19 mouse cellular contexts compared by ENCODE assay signal in genomic region chr10:118608376-118609145, GRCm38 (mm10).
DNase-seq lines count a peak whose midpoint lies in the region; ATAC-seq and TF ChIP-seq lines count a peak whose summit lies in the region.
"Had no signal": no experiment of that assay in that cellular context is flagged by ENCODE, and none has a peak within 500 bp of the region (broad histone marks: within the 10 kb centered on the region; RNA-seq: fewer than 3 reads in every experiment).

No protein-coding gene starts in this region.

- no peaks in the 10 kb centered on the region for H3K79me2 ChIP-seq in liver, adult 2 months (ENCODE audit: control insufficient read depth, insufficient read depth, low read length)

- 28% methylated on average over 4 of the region's 4 CpGs for WGBS in liver, adult 2 months
- WGBS in liver, embryonic 11.5 days: 71% methylated on average over 4 of the region's 4 CpGs
- 55% methylated on average over 4 of the region's 4 CpGs for WGBS in neural tube, embryonic 15.5 days

- no peak overlapping the region for H3K4me2 ChIP-seq in liver, embryonic 11.5 days
- H3K4me2 ChIP-seq in neural tube, embryonic 15.5 days: no peak overlapping the region
- H3K4me2 ChIP-seq: hindbrain, embryonic 12.5 days had no signal

- no peak overlapping the region for H3K9ac ChIP-seq in liver, adult 2 months (ENCODE audit: low read depth, low read length)
- no peak overlapping the region for H3K9ac ChIP-seq in liver, embryonic 11.5 days (ENCODE audit: low read depth, low read length)
- H3K9ac ChIP-seq in neural tube, embryonic 15.5 days (replicated peaks): no peak overlapping the region
- H3K9ac ChIP-seq: hindbrain, embryonic 12.5 days had no signal

- no peak overlapping the region for H3K4me3 ChIP-seq in liver, adult 2 months (ENCODE audit: insufficient read depth, low read depth, low read length)
- H3K4me3 ChIP-seq in liver, embryonic 11.5 days (ENCODE audit: low read depth, low read length): no peak overlapping the region
- H3K4me3 ChIP-seq in neural tube, embryonic 15.5 days (replicated peaks): no peak overlapping the region
- H3K4me3 ChIP-seq: embryonic facial prominence, embryonic 10.5 days; forebrain, embryonic 10.5 days; heart, embryonic 10.5 days; hindbrain, embryonic 12.5 days had no signal

- no peak overlapping the region for H3K27ac ChIP-seq in liver, adult 2 months (replicated peaks; ENCODE audit: insufficient read depth, low read depth, low read length)
- H3K27ac ChIP-seq in liver, embryonic 11.5 days (ENCODE audit: low read depth, low read length): no peak overlapping the region
- no peak overlapping the region for H3K27ac ChIP-seq in neural tube, embryonic 15.5 days (replicated peaks)
- H3K27ac ChIP-seq: embryonic facial prominence, embryonic 10.5 days; forebrain, embryonic 10.5 days; heart, embryonic 10.5 days; hindbrain, embryonic 12.5 days had no signal

- DNase-seq in liver, adult 2 months (ENCODE audit: extremely low read depth, low read depth, low spot score): peak; percentile 83
- no peak for DNase-seq in liver, embryonic 11.5 days (ENCODE audit: low spot score)
- DNase-seq in adrenal gland, adult 8-10 months: peak; percentile 46
- DNase-seq in adrenal gland, postnatal 25 days: peak; percentile 16
- no peak for DNase-seq in gastrocnemius, adult 18-20 months (ENCODE audit: low spot score)
- DNase-seq in layer of hippocampus, adult 18-20 months (ENCODE audit: low spot score in 2 of 2): no peak
- DNase-seq: cerebellum, adult 2 months; cerebellum, postnatal 10 days; gastrocnemius, postnatal 10 days; heart, postnatal 10 days; heart, postnatal 4 days; kidney, adult 18-20 months had no signal

- no peaks in the 10 kb centered on the region for H3K9me3 ChIP-seq in liver, embryonic 11.5 days (ENCODE audit: control insufficient read depth, low read length)
- H3K9me3 ChIP-seq in neural tube, embryonic 15.5 days (replicated peaks): no peaks in the 10 kb centered on the region
- H3K9me3 ChIP-seq: embryonic facial prominence, embryonic 10.5 days; forebrain, embryonic 10.5 days; heart, embryonic 10.5 days; hindbrain, embryonic 12.5 days had no signal

- no peak for ATAC-seq in liver, embryonic 11.5 days (replicated peaks; ENCODE audit: low FRiP score)
- ATAC-seq in neural tube, embryonic 15.5 days (ENCODE audit: low FRiP score): no peak
- ATAC-seq: forebrain, embryonic 14.5 days; hindbrain, embryonic 16.5 days had no signal

- no peak for TF ChIP-seq CTCF in liver, adult 2 months (IDR thresholded peaks at IDR 0.05; ENCODE audit: low read depth, low read length)

- H3K4me1 ChIP-seq in liver, adult 2 months (ENCODE audit: control insufficient read depth, insufficient read depth, low read length): peaks cover 7% of the 10 kb centered on the region; the same call in 1 of the 2 replicates
- no peaks in the 10 kb centered on the region for H3K4me1 ChIP-seq in liver, embryonic 11.5 days (replicated peaks; ENCODE audit: control insufficient read depth, insufficient read depth, low read length)
- H3K4me1 ChIP-seq in neural tube, embryonic 15.5 days: no peaks in the 10 kb centered on the region
- H3K4me1 ChIP-seq: embryonic facial prominence, embryonic 10.5 days; forebrain, embryonic 10.5 days; hindbrain, embryonic 12.5 days had no signal

- no peaks in the 10 kb centered on the region for H3K27me3 ChIP-seq in liver, adult 2 months (ENCODE audit: control insufficient read depth, insufficient read depth, low read length)
- no peaks in the 10 kb centered on the region for H3K27me3 ChIP-seq in liver, embryonic 11.5 days (replicated peaks; ENCODE audit: control insufficient read depth, insufficient read depth, low read length)
- no peaks in the 10 kb centered on the region for H3K27me3 ChIP-seq in neural tube, embryonic 15.5 days (replicated peaks)
- H3K27me3 ChIP-seq: hindbrain, embryonic 12.5 days had no signal

- TF ChIP-seq POLR2A in liver, adult 2 months (IDR thresholded peaks at IDR 0.05; ENCODE audit: extremely low read depth, insufficient read depth, low read length): no peak

- H3K36me3 ChIP-seq in liver, adult 2 months (ENCODE audit: control insufficient read depth, insufficient read depth, low read length): no peaks in the 10 kb centered on the region
- H3K36me3 ChIP-seq in liver, embryonic 11.5 days (ENCODE audit: control insufficient read depth, insufficient read depth, low read length): no peaks in the 10 kb centered on the region
- H3K36me3 ChIP-seq in neural tube, embryonic 15.5 days: no peaks in the 10 kb centered on the region
- H3K36me3 ChIP-seq: embryonic facial prominence, embryonic 10.5 days; forebrain, embryonic 10.5 days; heart, embryonic 10.5 days; hindbrain, embryonic 12.5 days had no signal

Comparison
In these comparisons a context has a peak if more than half of its experiments do, and no peak if none do; other contexts are left out.
1. DNase-seq: peak in liver, adult 2 months (single experiment), adrenal gland, adult 8-10 months (single experiment) and adrenal gland, postnatal 25 days (single experiment); none in liver, embryonic 11.5 days (single experiment), gastrocnemius, adult 18-20 months (single experiment) and layer of hippocampus, adult 18-20 months (0 of 2).